Mouse (Mus musculus): ENCODE measurements around the gene Krt80.

DNA sequence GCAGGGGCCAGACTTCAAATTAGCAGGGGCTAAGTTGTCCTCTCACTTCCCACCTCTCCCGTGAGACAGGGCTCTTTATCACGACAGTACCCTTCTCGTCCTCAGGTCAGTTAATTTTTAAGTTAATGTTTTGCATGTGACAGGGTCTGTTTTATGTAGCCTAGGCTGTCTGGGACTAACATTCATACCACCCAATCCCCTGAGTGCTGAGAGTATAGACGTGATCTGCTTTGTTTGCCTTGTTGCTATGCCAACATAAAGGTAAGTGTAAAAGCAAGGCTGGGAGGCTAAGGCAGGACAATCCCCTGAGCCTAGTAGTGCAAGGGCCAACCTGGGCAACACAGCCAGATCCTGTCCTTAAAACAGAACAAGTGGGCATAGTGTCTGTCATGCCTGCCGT is 60.5 kb downstream of the Krt80 start:
- TF ChIP-seq CTCF (IDR thresholded peaks at IDR 0.05; ENCODE audit: control insufficient read depth, insufficient read depth, insufficient read length) = no peak
- TF ChIP-seq MAX (IDR thresholded peaks at IDR 0.05) = no peak
- TF ChIP-seq MYOD1 (IDR thresholded peaks at IDR 0.05; ENCODE audit: control insufficient read depth, insufficient read length, low read depth) = no peak
- no peak for TF ChIP-seq MYOG (IDR thresholded peaks at IDR 0.05; ENCODE audit: control insufficient read depth, extremely low read depth, insufficient read length)
- TF ChIP-seq CEBPB (IDR thresholded peaks at IDR 0.05; ENCODE audit: low read depth) = no peak

Data from C2C12 (cell line).